Mouse (Mus musculus): ENCODE data around the gene Arhgap42.
A peak's percentile ranks its signal among the peaks of the same experiment; 100 is the strongest.

Gene Arhgap42

DNA sequence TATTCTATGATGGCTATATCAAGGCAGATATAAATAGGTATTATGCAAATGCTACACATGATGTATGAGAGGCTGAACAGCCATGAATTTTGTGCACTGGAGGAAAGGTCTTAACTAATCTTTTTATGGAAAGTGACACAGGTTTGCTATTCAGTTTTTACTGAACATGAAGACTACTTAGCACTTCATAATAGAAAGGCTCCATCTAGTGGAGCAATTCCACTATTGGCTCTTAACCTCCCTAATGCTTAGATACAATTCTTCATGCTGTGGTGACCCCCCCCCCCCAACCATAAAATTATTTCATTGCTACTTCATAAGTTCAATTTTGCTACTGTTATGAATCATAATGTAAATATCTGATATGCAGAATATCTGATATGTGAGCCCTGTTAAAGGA lies 237.7 kb downstream of the Arhgap42 start:
- no peak for DNase-seq

DNA sequence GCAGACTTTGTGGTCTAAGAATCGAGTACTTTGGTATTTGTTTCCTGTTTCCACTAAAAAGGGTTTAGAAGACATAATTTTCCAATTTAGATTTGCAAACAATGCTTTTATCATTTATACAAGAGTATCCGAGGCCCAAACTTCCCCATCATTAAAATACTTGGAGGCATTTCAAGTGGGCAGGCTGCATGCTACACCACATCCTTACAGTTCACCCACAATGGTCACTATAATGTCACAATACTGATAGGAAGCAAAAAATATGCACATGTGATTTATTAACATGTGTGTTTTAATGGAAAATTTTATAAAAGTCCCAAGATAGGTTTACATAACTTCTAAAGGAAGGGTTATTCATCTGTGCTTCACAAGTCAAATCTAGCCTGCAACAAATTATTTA lies 242.4 kb downstream of the Arhgap42 start:
- DNase-seq: no peak

DNA sequence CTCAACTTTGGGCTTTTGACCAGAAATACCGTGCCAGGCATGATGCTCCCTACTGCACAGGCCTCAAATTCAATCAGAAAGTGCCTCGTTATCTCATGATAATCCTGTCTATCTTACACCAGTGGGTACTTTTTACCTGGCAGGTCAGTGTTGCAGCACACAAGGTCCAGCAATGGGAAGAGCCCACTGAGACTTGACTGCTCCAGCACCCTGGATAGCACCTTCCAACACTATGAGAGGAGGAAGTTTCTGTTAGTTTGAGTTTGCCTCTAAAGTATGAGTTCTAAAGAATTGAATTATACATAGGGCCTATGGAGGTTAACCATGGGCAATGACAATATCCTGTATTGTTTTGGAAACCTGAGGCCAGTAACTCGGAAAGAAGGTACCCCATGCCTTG lies 256.6 kb downstream of the Arhgap42 start:
- DNase-seq: no peak

DNA sequence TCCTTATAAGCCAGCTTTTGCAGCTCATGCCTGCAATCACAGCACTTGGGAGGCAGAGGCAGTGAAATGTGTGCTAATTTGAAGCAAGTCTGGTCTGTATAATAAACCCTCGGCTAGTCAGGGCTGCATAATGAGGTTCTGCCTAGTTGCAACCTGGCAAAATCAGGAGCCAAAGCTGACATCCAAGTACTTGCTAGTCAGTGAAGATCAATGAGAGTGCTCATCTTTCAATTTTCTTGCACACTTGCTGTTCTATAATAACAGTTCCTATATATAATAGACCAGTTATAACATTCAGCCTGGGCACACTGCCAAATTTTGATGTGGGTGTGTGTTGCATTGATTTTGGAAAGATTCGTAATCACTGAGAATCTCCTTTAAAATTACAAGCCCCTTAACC lies 261.1 kb downstream of the Arhgap42 start:
- DNase-seq: no peak

DNA sequence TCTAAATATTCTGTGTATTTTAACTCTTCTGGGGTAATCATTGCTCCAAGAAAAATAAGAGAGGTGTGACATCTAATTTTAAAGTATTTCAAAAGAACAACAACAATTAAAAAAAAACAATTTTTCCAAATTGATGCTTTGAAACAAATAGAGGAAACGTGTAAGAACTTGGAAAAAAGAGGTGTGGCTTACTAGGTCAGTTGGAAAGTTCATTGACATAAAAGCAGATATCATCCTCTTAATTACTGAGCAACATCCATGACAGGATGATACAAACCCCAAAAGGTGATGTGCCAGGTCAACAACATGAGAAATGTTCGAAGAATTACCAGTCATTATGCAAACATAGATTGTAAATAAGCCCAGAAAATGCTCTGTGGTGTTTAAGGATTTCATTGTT lies 267.4 kb downstream of the Arhgap42 start, which contains the start of gene Gm16485:
Gene Gm16485 (plus strand): TSS at position 301 of the 400 bp plus-strand sequence.
- DNase-seq: no peak

DNA sequence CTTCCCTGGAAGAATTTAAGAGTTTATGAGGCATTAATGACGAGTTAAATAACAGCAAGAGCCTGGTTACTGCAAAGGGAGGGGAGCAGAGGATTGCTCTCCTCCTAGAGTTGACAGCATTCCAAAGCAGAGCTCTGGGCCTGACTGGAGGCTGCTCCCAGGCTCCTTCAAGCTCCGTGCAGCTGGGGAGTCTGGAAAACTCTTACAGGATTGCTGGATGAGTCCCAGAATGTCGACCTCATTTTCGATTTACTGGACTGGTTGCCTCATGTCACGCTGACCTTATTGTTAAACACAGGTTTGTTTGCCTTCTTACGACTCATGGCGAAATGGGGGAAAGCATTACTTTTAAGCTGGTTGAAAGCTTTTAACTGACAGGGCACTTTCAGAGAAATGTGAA lies 268.7 kb downstream of the Arhgap42 start:
- DNase-seq: peak in 1 of 2 experiments; percentile 4

DNA sequence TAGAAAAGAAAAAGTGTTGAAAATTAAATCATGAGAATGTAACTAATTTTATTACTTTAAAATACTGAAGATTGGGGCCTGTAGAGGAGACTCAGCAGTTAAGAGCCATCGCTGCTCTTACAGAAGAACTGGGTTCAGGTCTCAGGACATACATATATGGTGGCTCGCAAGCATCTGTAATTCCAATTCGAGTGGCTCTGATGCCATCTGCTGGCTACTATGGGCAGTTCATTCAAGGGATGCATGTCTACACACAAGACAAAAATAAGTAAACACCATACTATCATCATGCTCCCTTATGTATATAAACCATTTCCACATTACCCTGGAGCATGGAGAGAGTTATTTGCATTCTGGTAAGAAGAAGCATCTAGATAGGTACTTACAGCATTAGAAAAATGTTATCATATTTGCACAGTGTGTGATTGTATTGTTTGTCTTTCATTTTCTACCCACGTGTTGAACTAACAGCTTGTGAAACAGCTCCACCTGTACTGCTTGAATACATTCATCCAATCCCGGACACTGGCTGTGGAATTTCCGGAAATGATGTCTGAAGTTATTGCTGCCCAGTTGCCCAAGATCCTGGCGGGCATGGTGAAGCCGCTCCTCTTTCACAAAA lies 274.3 kb downstream of the Arhgap42 start:
- peak in 1 of 2 experiments; percentile 7 for DNase-seq

DNA sequence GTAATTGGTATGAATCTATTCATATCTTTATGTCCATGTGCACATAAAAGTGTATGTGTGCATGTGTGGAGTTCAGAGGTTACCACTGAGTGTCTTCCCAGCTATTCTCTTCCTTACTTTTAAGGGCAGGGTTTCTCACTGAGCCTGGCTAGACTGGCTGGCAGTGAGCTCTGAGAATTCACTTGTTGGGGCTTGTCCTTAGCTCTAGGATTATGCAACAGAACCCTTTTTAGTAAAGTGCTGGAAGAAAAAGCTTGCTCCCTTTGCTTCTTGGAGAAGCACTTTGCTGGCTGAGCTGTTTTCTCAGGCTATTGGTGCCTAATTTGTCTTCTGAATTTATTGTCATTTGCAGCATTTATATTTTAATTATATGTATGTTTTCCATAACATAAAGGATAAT lies 285.6 kb downstream of the Arhgap42 start:
- no peak for DNase-seq
